22 mouse cellular contexts compared by ENCODE assay signal in the genomic region with DNA sequence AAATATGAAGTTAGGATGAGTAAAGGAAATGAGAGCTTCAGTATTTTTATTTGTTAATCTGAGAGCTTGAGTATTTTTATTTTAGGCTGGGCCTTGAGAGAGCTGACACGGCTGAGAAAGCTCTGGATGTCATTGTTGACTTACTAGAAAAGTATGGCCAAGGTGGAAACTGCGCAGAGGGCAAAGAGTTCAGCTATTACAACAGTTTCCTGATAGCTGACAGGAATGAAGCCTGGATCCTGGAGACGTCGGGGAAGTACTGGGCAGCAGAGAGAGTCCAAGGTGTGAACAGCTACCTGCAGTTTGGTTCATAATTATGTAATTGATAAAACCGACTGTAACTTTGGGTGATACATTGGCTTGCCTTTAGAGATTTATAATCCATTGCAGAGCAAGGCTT. TPM values are rescaled to one million over a fixed set of nuclear protein-coding genes. Genes with fewer than 3 reads are reported as not detected.
DNase-seq lines count a peak whose midpoint lies in the region; ATAC-seq and TF ChIP-seq lines count a peak whose summit lies in the region.
"Had no signal": no experiment of that assay in that cellular context is flagged by ENCODE, and none has a peak within 500 bp of the region (broad histone marks: within the 10 kb centered on the region; RNA-seq: fewer than 3 reads in every experiment).

No protein-coding gene starts in this region.

- no peak for TF ChIP-seq POLR2A in liver, adult 2 months (IDR thresholded peaks at IDR 0.05; ENCODE audit: extremely low read depth, insufficient read depth, low read length)

- no peak for ATAC-seq in liver, postnatal 0 days
- ATAC-seq in stomach, postnatal 0 days (ENCODE audit: low FRiP score, low TSS enrichment): 0 out of 2 replicates have a peak, but pooled peaks have one; percentile 54
- ATAC-seq: activated CD4-positive, CD25-positive, alpha-beta regulatory T cell, adult 4 months; CD4-positive, CD25-positive, alpha-beta regulatory T cell, adult 4 months; Patski had no signal

- H3K36me3 ChIP-seq in liver, adult 2 months (ENCODE audit: control insufficient read depth, insufficient read depth, low read length): peaks cover 26% of the 10 kb centered on the region
- peaks cover 37% of the 10 kb centered on the region for H3K36me3 ChIP-seq in liver, postnatal 0 days (replicated peaks; ENCODE audit: insufficient read depth, low read length)
- H3K36me3 ChIP-seq in stomach, postnatal 0 days (ENCODE audit: control insufficient read depth, insufficient read depth, low read length): no peaks in the 10 kb centered on the region

- no peaks in the 10 kb centered on the region for H3K27me3 ChIP-seq in liver, adult 2 months (ENCODE audit: control insufficient read depth, insufficient read depth, low read length)
- no peaks in the 10 kb centered on the region for H3K27me3 ChIP-seq in liver, postnatal 0 days (ENCODE audit: insufficient read depth, low read length)
- no peaks in the 10 kb centered on the region for H3K27me3 ChIP-seq in stomach, postnatal 0 days (ENCODE audit: control insufficient read depth, insufficient read depth, low read length)
- H3K27me3 ChIP-seq: CH12.LX, Patski had no signal

- H3K4me1 ChIP-seq in liver, adult 2 months (ENCODE audit: control insufficient read depth, insufficient read depth, low read length): no peaks in the 10 kb centered on the region
- H3K4me1 ChIP-seq in liver, postnatal 0 days (ENCODE audit: insufficient read depth): 0 out of 2 replicates have a peak, but pooled peaks cover 2% of the 10 kb centered on the region
- no peaks in the 10 kb centered on the region for H3K4me1 ChIP-seq in stomach, postnatal 0 days (replicated peaks; ENCODE audit: control insufficient read depth, insufficient read depth)

- TF ChIP-seq EP300 in liver, postnatal 0 days (IDR thresholded peaks at IDR 0.05; ENCODE audit: low read depth): no peak
- TF ChIP-seq EP300 in stomach, postnatal 0 days (optimal IDR thresholded peaks at IDR 0.05): no peak

- no peak for TF ChIP-seq CTCF in liver, adult 2 months (IDR thresholded peaks at IDR 0.05; ENCODE audit: low read depth, low read length)
- TF ChIP-seq CTCF in liver, postnatal 0 days (IDR thresholded peaks at IDR 0.05; ENCODE audit: low read depth): no peak
- no peak for TF ChIP-seq CTCF in stomach, postnatal 0 days (IDR thresholded peaks at IDR 0.05; ENCODE audit: low read depth)

- no peak overlapping the region for H3K4me3 ChIP-seq in liver, adult 2 months (ENCODE audit: insufficient read depth, low read depth, low read length)
- no peak overlapping the region for H3K4me3 ChIP-seq in liver, postnatal 0 days (ENCODE audit: low read depth, low read length)
- H3K4me3 ChIP-seq in stomach, postnatal 0 days (ENCODE audit: low read depth, low read length): no peak overlapping the region

- no peaks in the 10 kb centered on the region for H3K9me3 ChIP-seq in liver, postnatal 0 days (ENCODE audit: low read length)
- no peaks in the 10 kb centered on the region for H3K9me3 ChIP-seq in stomach, postnatal 0 days (ENCODE audit: control insufficient read depth, low read length)
- H3K9me3 ChIP-seq: G1E had no signal

- 62% methylated on average over 5 of the region's 5 CpGs for WGBS in liver, adult 2 months
- WGBS in liver, postnatal 0 days (ENCODE audit: insufficient replicate concordance): 70% methylated on average over 5 of the region's 5 CpGs
- WGBS in stomach, postnatal 0 days: 75% methylated on average over 5 of the region's 5 CpGs

- no peak overlapping the region for H3K27ac ChIP-seq in liver, adult 2 months (replicated peaks; ENCODE audit: insufficient read depth, low read depth, low read length)
- H3K27ac ChIP-seq in liver, postnatal 0 days (ENCODE audit: low read depth): no peak overlapping the region
- H3K27ac ChIP-seq in stomach, postnatal 0 days (replicated peaks): no peak overlapping the region

- H3K9ac ChIP-seq in liver, adult 2 months (ENCODE audit: low read depth, low read length): no peak overlapping the region
- H3K9ac ChIP-seq in liver, postnatal 0 days (replicated peaks): no peak overlapping the region
- no peak overlapping the region for H3K9ac ChIP-seq in stomach, postnatal 0 days (ENCODE audit: low read length)

- H3K79me2 ChIP-seq in liver, adult 2 months (ENCODE audit: control insufficient read depth, insufficient read depth, low read length): no peaks in the 10 kb centered on the region

- H3K4me2 ChIP-seq in liver, postnatal 0 days (ENCODE audit: low read depth, low read length): no peak overlapping the region
- H3K4me2 ChIP-seq in stomach, postnatal 0 days (replicated peaks; ENCODE audit: low read depth): no peak overlapping the region

- peak; percentile 54 for DNase-seq in liver, adult 2 months (ENCODE audit: extremely low read depth, low read depth, low spot score)
- no peak for DNase-seq in liver, postnatal 0 days
- DNase-seq in stomach, postnatal 0 days (ENCODE audit: low spot score): no peak
- DNase-seq in yolk sac, embryonic 10.5 days (ENCODE audit: low spot score): peak; percentile 27
- DNase-seq in cerebellum, postnatal 14 days: no peak
- no peak for DNase-seq in layer of hippocampus, adult 18-20 months (ENCODE audit: low spot score in 2 of 2)
- DNase-seq: adrenal gland, adult 2 months; adrenal gland, adult 8-10 months; adrenal gland, postnatal 10 days; adrenal gland, postnatal 14 days; adrenal gland, postnatal 25 days; adrenal gland, postnatal 36 days; B cell, adult 2 months; cerebellum, adult 11 months; cerebellum, adult 11-12 months; cerebellum, adult 18-20 months had no signal

RNA-seq across cellular contexts. Expression of a gene that starts 6.7 kb away (rescaled TPM):
- 9.8 and 11.9 TPM in 2 replicates for total RNA-seq in liver, adult 2 months (2014; rRNA removed)
- 2.0 TPM in 2 replicates for polyA plus RNA-seq in liver, adult 2 months (2012; rRNA removed)
- 18.4 and 21.4 TPM in 2 replicates for polyA plus RNA-seq in liver, postnatal 0 days (2015; fragmentation: Nextera tagmentation; extraction: Ambion mirVana)
- polyA plus RNA-seq in stomach, postnatal 0 days (2015; fragmentation: Nextera tagmentation; extraction: Ambion mirVana): 17.3 and 19.6 TPM in 2 replicates
- total RNA-seq in layer of hippocampus, adult 18-20 months (2021): 10 to 100 TPM; 31.0 to 31.4 TPM

RNA-seq across cellular contexts. Expression of a gene that starts 6.8 kb away (rescaled TPM):
- 37.3 and 41.3 TPM in 2 replicates for total RNA-seq in liver, adult 2 months (2014; rRNA removed)
- polyA plus RNA-seq in liver, adult 2 months (2012; rRNA removed): 16.0 and 18.6 TPM in 2 replicates
- polyA plus RNA-seq in liver, postnatal 0 days (2015; fragmentation: Nextera tagmentation; extraction: Ambion mirVana): 20.5 and 21.9 TPM in 2 replicates
- polyA plus RNA-seq in stomach, postnatal 0 days (2015; fragmentation: Nextera tagmentation; extraction: Ambion mirVana): 8.6 and 9.2 TPM in 2 replicates
- total RNA-seq in layer of hippocampus, adult 18-20 months (2021): 10 to 100 TPM; 22.6 to 22.9 TPM

RNA-seq across cellular contexts. Expression of a gene that starts 47.5 kb away (rescaled TPM):
- not detected in 2 replicates for total RNA-seq in liver, adult 2 months (2014; rRNA removed)
- not detected in 2 replicates for polyA plus RNA-seq in liver, adult 2 months (2012; rRNA removed)
- polyA plus RNA-seq in liver, postnatal 0 days (2015; fragmentation: Nextera tagmentation; extraction: Ambion mirVana): not detected in 2 replicates
- polyA plus RNA-seq in stomach, postnatal 0 days (2015; fragmentation: Nextera tagmentation; extraction: Ambion mirVana): 0.02 TPM in 1 of 2 replicates, not detected in the other
- 1 to 10 TPM; 3.7 to 4.3 TPM for total RNA-seq in layer of hippocampus, adult 18-20 months (2021)
- total RNA-seq: adrenal gland, adult 18-20 months; adrenal gland, adult 2 months; adrenal gland, adult 8-10 months; adrenal gland, postnatal 10 days; adrenal gland, postnatal 14 days; adrenal gland, postnatal 25 days; adrenal gland, postnatal 36 days had no signal
- polyA plus RNA-seq: activated CD4-positive, CD25-positive, alpha-beta regulatory T cell, adult 4 months; adrenal gland, adult 2 months; CD4-positive, CD25-positive, alpha-beta regulatory T cell, adult 4 months; Patski had no signal

Comparison
In these comparisons a context has a peak if more than half of its experiments do, and no peak if none do; other contexts are left out.
1. DNase-seq: peak in liver, adult 2 months (single experiment) and yolk sac, embryonic 10.5 days (single experiment); none in liver, postnatal 0 days (single experiment), stomach, postnatal 0 days (single experiment), cerebellum, postnatal 14 days (0 of 2) and layer of hippocampus, adult 18-20 months (0 of 2).